Mouse (Mus musculus) hindbrain, embryonic 13.5 days (tissue): ENCODE results near the gene Tnfrsf1a. TPM values are rescaled to one million over a fixed set of nuclear protein-coding genes. Genes with fewer than 3 reads are reported as not detected.
"Not testable (repeated sequence)": the region's sequence is repeated elsewhere in the genome, so short reads cannot be mapped to it uniquely, and the experiment has no call there.

ENCODE experiments used
- ATAC-seq: fragments of 200-750 bp; cut with Nextera tagmentation; 2 replicates; pipeline ENCODE4 v1.8.0; 2017; ENCODE audit warnings: moderate TSS enrichment; ENCODE audit not compliant: low FRiP score
- H3K27ac ChIP-seq: fragments of 300-500 bp; sonication (generic); 2 replicates; pipeline ENCODE4 v1.5.1; 2015; ENCODE audit warnings: inconsistent platforms, mild to moderate bottlenecking, moderate library complexity
- H3K27me3 ChIP-seq: fragments of 300-500 bp; sonication (generic); 2 replicates; pipeline ENCODE4 v1.6.1; 2015; ENCODE audit warnings: mild to moderate bottlenecking, inconsistent platforms
- H3K36me3 ChIP-seq: fragments of 300-500 bp; sonication (generic); 2 replicates; pipeline ENCODE4 v1.6.1; 2015; ENCODE audit warnings: mild to moderate bottlenecking, inconsistent platforms
- H3K4me1 ChIP-seq: fragments of 300-500 bp; sonication (generic); replicated peaks from 2 replicates; pipeline ENCODE4 v1.6.1; 2015; ENCODE audit warnings: inconsistent platforms
- H3K4me2 ChIP-seq: fragments of 300-500 bp; sonication (generic); 2 replicates; pipeline ENCODE4 v1.6.1; 2015; ENCODE audit warnings: inconsistent platforms, mild to moderate bottlenecking, moderate library complexity
- H3K4me3 ChIP-seq: fragments of 300-500 bp; sonication (generic); 2 replicates; pipeline ENCODE4 v1.5.1; 2015; ENCODE audit warnings: mild to moderate bottlenecking, inconsistent platforms
- H3K9ac ChIP-seq: fragments of 300-500 bp; sonication (generic); 2 replicates; pipeline ENCODE4 v1.6.1; 2015; ENCODE audit warnings: mild to moderate bottlenecking, inconsistent platforms
- H3K9me3 ChIP-seq: fragments of 300-500 bp; sonication (generic); 2 replicates; pipeline ENCODE4 v1.6.1; 2016; ENCODE audit warnings: inconsistent platforms
- WGBS: fragments of 180-500 bp; shearing (Covaris S2); methylation state at CpG from one replicate; pipeline ENCODE4 v1.1.7; 2015; 5-methylcytosine and 5-hydroxymethylcytosine counted together
- polyA plus RNA-seq: library from polyadenylated mRNA; unstranded; fragments of >200 nt; fragmentation: Nextera tagmentation; extraction: Ambion mirVana; gene quantifications from 2 replicates; pipeline ENCODE4 v1.2.1, GENCODE M21; 2015

Gene Tnfrsf1a
- 15.1 and 15.7 TPM in 2 replicates for polyA plus RNA-seq

- H3K27ac ChIP-seq: peak within 1 kb of the TSS; percentile 55; the same call in 1 of the 2 replicates
- H3K9me3 ChIP-seq: no peaks in the 10 kb centered on the region
- ATAC-seq: 0 out of 2 replicates have a peak, but pooled peaks have one; percentile 3
- H3K9ac ChIP-seq: peak within 1 kb of the TSS; percentile 72
- H3K27me3 ChIP-seq: peaks cover 27% of the 10 kb centered on the region
- 5% methylated on average over 22 of the region's 22 CpGs for WGBS
- H3K4me2 ChIP-seq: peak within 1 kb of the TSS; percentile 63
- peak within 1 kb of the TSS; percentile 41 for H3K4me3 ChIP-seq
- H3K4me1 ChIP-seq: peaks cover 26% of the 10 kb centered on the region
- no peaks in the 10 kb centered on the region for H3K36me3 ChIP-seq
Measured at GRCm38 (mm10) chr6:125348721-125349574, at the start of gene Tnfrsf1a. Gene Tnfrsf1a, plus strand, starts transcription at chr6:125349362.

- H3K36me3 ChIP-seq: no peaks in the 10 kb centered on the region
- H3K27ac ChIP-seq: no peak overlapping the region
- no peaks in the 10 kb centered on the region for H3K27me3 ChIP-seq
- H3K4me2 ChIP-seq: no peak overlapping the region
- ATAC-seq: no peak
- no peak overlapping the region for H3K4me3 ChIP-seq
- no peaks in the 10 kb centered on the region for H3K9me3 ChIP-seq
- no peaks in the 10 kb centered on the region; the same call in 1 of the 2 replicates for H3K4me1 ChIP-seq
- H3K9ac ChIP-seq: no peak overlapping the region
- WGBS: 80% methylated on average over 1 of the region's 1 CpGs
Measured at GRCm38 (mm10) chr6:125300982-125301381, 48.2 kb upstream of the Tnfrsf1a start.

DNA sequence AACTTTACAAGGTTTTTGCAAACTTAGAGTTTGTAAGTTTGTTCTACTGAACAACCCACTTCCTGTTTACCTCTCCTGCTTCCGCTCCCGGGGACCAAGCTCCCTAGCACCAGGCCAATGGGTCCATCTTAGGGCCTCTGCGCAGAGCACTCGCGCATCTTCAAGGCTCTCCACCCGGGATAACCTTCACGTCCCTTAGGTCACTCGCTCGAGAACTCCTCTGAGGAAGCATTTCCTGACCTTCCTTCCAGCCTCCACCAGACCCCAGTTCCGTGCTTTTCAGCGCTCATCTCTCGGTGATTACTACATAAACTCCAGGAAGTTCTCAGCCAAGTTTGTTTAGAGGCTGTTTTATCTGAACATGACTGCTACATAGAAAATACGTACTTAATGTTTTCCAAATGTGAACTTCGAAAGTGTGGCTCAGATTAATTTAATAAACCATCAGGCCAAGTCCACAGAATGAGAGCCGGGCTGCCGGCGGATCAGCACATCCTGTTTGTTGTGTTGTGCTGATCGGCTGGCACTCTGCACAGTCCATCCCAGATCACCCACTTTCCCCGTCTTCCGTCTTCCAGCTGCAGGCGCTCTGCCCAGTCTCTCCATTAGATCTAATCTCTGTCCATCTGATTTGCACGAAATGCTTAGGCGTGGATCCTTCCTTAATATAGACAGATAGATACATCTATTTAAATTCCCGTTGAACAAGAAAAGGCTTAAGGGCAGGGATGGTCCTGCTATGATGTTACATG lies 46.8 kb upstream of the Tnfrsf1a start:
- Histone ChIP-seq H3K4me2 (no peak overlapping the region), H3K4me3 (no peak overlapping the region), H3K9me3 (no peaks in the 10 kb centered on the region), H3K27me3 (no peaks in the 10 kb centered on the region), H3K9ac (no peak overlapping the region), H3K27ac (no peak overlapping the region), H3K4me1 (no peaks in the 10 kb centered on the region; the same call in 1 of the 2 replicates), H3K36me3 (no peaks in the 10 kb centered on the region)
- 90% methylated on average over 24 of the region's 24 CpGs for WGBS
- no peak for ATAC-seq

GRCm38 (mm10) chr6:125303242-125303641 lies 45.9 kb upstream of the Tnfrsf1a start:
- H3K4me3 ChIP-seq: no peak overlapping the region
- 65% methylated on average over 4 of the region's 4 CpGs for WGBS
- H3K9me3 ChIP-seq: no peaks in the 10 kb centered on the region
- H3K27me3 ChIP-seq: no peaks in the 10 kb centered on the region
- ATAC-seq: no peak
- H3K9ac ChIP-seq: no peak overlapping the region
- H3K4me1 ChIP-seq: no peaks in the 10 kb centered on the region; the same call in 1 of the 2 replicates
- no peak overlapping the region for H3K4me2 ChIP-seq
- no peaks in the 10 kb centered on the region for H3K36me3 ChIP-seq
- no peak overlapping the region for H3K27ac ChIP-seq

- 89% methylated on average over 7 of the region's 7 CpGs for WGBS
- H3K36me3 ChIP-seq: not testable (repeated sequence)
Measured at GRCm38 (mm10) chr6:125304408-125304807, 44.8 kb upstream of the Tnfrsf1a start.

DNA sequence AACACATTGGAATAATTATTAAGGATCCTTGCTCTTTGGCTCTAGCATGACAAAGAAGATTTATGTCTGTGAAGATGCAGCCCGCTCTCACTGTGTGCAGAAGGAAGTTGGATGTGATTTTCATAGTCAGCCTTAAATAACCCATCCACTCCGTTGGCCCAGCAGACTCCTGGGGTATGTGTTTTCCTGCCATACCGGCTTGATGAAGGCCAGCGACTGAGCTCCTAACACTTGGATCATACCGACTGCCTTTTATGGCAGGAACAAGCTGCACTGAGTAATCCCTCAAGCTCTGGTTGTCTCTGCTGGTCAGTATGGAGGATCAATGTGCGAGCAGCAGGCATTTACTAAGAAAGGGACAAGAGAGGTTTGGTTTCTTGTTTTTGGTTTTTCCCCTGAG lies 43.7 kb upstream of the Tnfrsf1a start:
- no peak overlapping the region for H3K27ac ChIP-seq
- no peak overlapping the region for H3K4me2 ChIP-seq
- no peak for ATAC-seq
- H3K9ac ChIP-seq: no peak overlapping the region
- H3K36me3 ChIP-seq: no peaks in the 10 kb centered on the region
- H3K4me1 ChIP-seq: peaks cover 8% of the 10 kb centered on the region; the same call in 1 of the 2 replicates
- WGBS: 93% methylated on average over 6 of the region's 6 CpGs
- no peaks in the 10 kb centered on the region for H3K27me3 ChIP-seq
- H3K9me3 ChIP-seq: no peaks in the 10 kb centered on the region
- H3K4me3 ChIP-seq: no peak overlapping the region

More at GRCm38 (mm10) chr6:125304408-125304807, 44.8 kb upstream of the Tnfrsf1a start:
- not testable (repeated sequence) for H3K4me3 ChIP-seq, ATAC-seq, H3K4me1 ChIP-seq, H3K9ac ChIP-seq, H3K27ac ChIP-seq, H3K27me3 ChIP-seq, H3K4me2 ChIP-seq, H3K9me3 ChIP-seq

DNA sequence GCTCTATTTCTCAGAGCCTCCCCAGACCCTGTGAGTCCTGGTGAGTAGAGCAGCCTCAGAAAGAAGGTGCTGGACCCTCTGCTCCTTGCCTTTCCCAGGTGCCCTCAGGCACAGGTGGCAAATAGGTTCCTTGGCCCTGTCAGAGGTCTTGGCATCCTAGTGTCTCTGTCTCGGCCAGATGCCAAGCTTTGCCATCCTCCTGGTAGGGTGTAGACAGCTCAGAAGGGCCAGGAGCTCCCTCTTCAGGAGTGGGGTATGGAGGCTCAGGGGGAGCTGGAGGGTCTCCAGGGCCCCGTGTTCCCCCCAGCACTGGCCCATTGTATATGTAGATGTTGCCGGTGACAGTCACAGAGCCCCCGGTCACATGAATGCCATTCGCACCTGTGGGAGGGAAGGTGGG lies 42.1 kb upstream of the Tnfrsf1a start:
- no peak for ATAC-seq
- H3K9ac ChIP-seq: no peak overlapping the region
- H3K27me3 ChIP-seq: peaks cover 2% of the 10 kb centered on the region; the same call in 1 of the 2 replicates
- H3K27ac ChIP-seq: no peak overlapping the region
- no peak overlapping the region for H3K4me3 ChIP-seq
- H3K4me2 ChIP-seq: no peak overlapping the region
- H3K4me1 ChIP-seq: peaks cover 8% of the 10 kb centered on the region; the same call in 1 of the 2 replicates
- no peaks in the 10 kb centered on the region for H3K9me3 ChIP-seq
- no peaks in the 10 kb centered on the region for H3K36me3 ChIP-seq
- WGBS: 94% methylated on average over 5 of the region's 5 CpGs

DNA sequence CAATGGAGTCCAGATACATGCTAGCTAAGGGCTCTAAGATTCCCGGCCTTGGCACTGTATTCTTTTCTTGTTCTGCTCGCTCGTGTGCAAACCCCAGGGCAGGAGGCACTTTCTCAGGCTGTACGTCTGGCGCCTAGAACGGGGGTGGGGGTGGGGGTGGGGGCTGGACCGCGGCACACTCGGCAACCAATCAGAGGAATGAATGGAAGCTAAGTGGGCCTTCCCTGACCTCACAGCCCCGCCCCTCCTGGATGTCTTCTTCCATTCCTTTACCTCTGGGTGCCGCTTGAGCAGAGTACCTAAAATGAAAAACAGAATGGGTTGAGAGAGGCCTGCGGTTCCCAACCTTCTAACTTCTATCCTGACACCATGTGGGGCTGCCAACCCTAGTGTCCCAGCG lies 40.2 kb upstream of the Tnfrsf1a start:
- Histone ChIP-seq H3K9ac (no peak overlapping the region), H3K9me3 (no peaks in the 10 kb centered on the region), H3K4me2 (0 out of 2 replicates have a peak overlapping the region, but pooled peaks have one; percentile 10), H3K36me3 (no peaks in the 10 kb centered on the region), H3K4me1 (peaks cover 24% of the 10 kb centered on the region), H3K4me3 (no peak overlapping the region), H3K27ac (no peak overlapping the region), H3K27me3 (peaks cover 9% of the 10 kb centered on the region; the same call in 1 of the 2 replicates)
- ATAC-seq: no peak; the same call in 1 of the 2 replicates
- WGBS: 12% methylated on average over 13 of the region's 13 CpGs

DNA sequence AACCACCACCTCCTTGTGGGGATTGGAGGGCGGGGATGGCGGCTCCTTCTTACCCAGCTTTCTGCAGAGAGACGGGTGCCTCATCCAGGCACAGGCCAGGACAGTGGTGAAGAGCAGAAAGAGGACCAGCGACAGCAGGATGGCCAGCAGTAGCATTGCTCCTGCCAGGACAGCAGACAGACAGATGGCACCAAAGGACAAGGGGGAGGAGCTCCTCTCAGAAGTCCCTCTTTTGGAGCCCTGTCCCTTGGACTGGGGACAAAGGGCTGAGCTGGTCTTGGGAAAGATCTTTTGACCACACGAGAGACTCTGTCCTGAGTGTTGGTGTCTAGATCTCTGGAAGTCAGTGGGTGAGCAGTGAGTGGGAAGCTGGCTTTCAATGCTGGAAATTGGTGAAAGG lies 39.8 kb upstream of the Tnfrsf1a start:
- H3K27ac ChIP-seq: no peak overlapping the region
- H3K36me3 ChIP-seq: no peaks in the 10 kb centered on the region
- WGBS: 39% methylated on average over 5 of the region's 5 CpGs
- H3K27me3 ChIP-seq: peaks cover 9% of the 10 kb centered on the region; the same call in 1 of the 2 replicates
- peaks cover 29% of the 10 kb centered on the region for H3K4me1 ChIP-seq
- H3K9me3 ChIP-seq: no peaks in the 10 kb centered on the region
- ATAC-seq: no peak
- no peak overlapping the region for H3K9ac ChIP-seq
- H3K4me3 ChIP-seq: no peak overlapping the region
- no peak overlapping the region for H3K4me2 ChIP-seq

DNA sequence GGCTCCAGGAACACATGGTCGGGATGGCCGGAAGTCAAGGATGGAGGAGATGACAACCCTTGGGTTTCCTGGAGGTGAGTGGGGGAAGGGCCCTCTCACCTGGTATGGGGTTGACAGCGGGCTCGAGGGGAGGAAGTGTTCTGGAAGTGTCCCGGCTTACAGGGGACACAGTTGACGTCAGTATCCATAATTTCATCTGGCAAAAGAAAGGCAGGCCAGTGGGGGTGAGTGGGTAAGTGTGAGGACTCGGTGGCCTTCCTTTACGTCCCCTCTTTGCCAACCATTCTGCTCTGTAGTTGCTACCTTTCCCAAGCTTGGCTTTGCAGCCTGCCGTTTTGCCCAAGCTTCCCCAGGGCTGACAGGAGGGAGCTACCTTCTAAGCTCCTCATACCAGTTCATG lies 37.0 kb upstream of the Tnfrsf1a start:
- Histone ChIP-seq H3K4me2 (peak overlapping the region; percentile 60), H3K4me3 (no peak overlapping the region), H3K9me3 (no peaks in the 10 kb centered on the region), H3K36me3 (no peaks in the 10 kb centered on the region), H3K27me3 (peaks cover 9% of the 10 kb centered on the region; the same call in 1 of the 2 replicates), H3K27ac (no peak overlapping the region), H3K4me1 (peaks cover 30% of the 10 kb centered on the region), H3K9ac (no peak overlapping the region)
- no peak for ATAC-seq
- WGBS: 83% methylated on average over 9 of the region's 9 CpGs

GRCm38 (mm10) chr6:125312581-125313355 lies 36.4 kb upstream of the Tnfrsf1a start:
- Histone ChIP-seq H3K4me3 (peak overlapping the region; percentile 36), H3K27ac (no peak overlapping the region), H3K9me3 (no peaks in the 10 kb centered on the region), H3K27me3 (peaks cover 9% of the 10 kb centered on the region; the same call in 1 of the 2 replicates), H3K36me3 (no peaks in the 10 kb centered on the region), H3K4me1 (peaks cover 30% of the 10 kb centered on the region), H3K9ac (peak overlapping the region; percentile 72), H3K4me2 (peak overlapping the region; percentile 60)
- 66% methylated on average over 22 of the region's 22 CpGs for WGBS
- 0 out of 2 replicates have a peak, but pooled peaks have one; percentile 6 for ATAC-seq
